Mouse (Mus musculus) cerebellum, adult 11-12 months (tissue): ENCODE results near the gene Tcirg1.

ENCODE experiments used
- DNase-seq: peaks from one replicate; pipeline ENCODE4 v3.0.0; 2022

The Tcirg1 gene

GRCm38 (mm10) chr19:3850076-3850475, 56.9 kb downstream of the Tcirg1 start:
- DNase-seq, result no peak

GRCm38 (mm10) chr19:3849251-3849650, 57.7 kb downstream of the Tcirg1 start:
- DNase-seq, result no peak

DNA sequence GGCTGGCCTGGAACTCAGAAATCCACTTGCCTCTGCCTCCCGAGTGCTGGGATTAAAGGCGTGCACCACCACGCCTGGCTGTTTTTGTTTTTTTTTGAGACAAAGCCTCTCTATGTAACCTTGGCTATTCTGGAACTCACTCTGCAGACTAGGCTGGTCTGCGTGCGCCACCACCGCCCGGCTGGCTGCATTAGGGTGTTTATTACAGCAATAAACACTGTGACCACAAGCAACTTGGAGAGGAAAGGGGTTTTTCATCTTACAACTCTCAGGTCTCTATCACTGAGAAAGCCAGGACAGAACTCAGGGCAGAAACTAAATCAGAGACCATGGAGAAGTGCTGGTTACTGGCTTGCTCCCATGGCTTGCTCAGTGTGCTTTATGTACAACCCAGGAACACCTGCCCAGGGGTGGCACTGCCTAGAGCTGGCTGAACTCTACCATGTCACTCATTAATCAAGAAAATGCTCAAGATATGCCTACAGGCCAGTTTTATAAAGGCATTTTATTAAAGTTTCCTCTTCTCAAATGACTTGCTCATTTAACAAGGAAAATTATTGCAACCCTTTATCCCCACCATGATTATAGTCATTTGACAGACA, 58.6 kb downstream of the Tcirg1 start:
- no peak for DNase-seq

GRCm38 (mm10) chr19:3847711-3848110, 59.2 kb downstream of the Tcirg1 start:
- no peak for DNase-seq

DNA sequence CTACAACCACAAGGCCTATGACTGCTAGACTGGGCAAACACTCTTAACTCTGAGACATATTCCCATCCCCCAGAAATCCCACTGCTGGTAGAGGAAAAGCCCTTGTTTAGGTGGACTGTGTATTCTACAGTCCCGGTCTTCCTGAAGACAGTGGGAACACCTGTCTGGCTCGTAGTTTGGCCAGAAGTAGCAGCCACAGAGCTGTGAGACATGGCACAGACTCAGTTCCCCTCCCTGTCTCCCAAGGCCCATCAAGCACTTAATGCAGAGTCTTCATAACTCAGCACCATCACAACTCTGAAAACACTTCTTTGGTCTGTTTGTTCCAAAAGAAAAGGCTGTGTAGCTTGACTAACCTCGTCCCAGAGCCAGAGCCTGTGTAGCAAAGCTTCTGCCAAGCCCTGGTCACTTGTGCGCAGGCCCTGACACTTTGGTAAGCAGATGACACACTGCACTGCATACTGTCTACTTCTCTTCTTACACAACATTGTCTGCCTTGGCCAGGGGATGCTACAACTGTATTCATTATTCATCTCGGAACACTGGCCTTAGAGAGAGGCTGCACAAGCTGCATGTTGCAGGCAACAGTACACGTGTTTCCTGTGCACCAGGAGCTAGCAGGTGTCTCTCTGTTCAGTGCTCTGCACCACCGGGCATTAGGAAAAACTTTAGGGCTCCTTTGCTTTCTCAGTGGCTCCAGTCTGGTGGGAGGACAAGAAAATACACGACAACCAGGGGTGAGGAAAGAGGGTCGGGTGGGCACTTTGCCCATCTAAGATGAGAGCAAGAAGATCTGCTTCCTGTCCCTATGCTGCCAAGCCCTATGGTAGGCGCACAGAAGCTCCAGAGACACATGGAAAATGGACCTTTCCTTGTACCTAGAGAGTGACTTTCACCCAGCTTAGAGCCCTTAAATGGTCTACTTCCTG, 60.0 kb downstream of the Tcirg1 start:
- peak; percentile 64 for DNase-seq
